Mouse (Mus musculus) thymus, adult 2 months (tissue): Measurements from ENCODE around the gene Rpl7l1.

Experiments
- CTCF ChIP-seq: fragments of 200-500 bp; IDR thresholded peaks from 2 replicates; pipeline ENCODE4 v1.5.1; 2012; ENCODE audit warnings: mild to moderate bottlenecking, control low read depth, low read length, moderate library complexity, borderline replicate concordance; ENCODE audit not compliant: control insufficient read depth, poor library complexity, insufficient read depth; ENCODE audit errors: extremely low read depth
- POLR2A ChIP-seq: fragments of 200-500 bp; IDR thresholded peaks from 2 replicates; pipeline ENCODE4 v1.6.1; 2012; ENCODE audit warnings: mild to moderate bottlenecking, low read length, control low read depth, moderate library complexity; ENCODE audit not compliant: control insufficient read depth, poor library complexity, insufficient read depth; ENCODE audit errors: extremely low read depth

DNA sequence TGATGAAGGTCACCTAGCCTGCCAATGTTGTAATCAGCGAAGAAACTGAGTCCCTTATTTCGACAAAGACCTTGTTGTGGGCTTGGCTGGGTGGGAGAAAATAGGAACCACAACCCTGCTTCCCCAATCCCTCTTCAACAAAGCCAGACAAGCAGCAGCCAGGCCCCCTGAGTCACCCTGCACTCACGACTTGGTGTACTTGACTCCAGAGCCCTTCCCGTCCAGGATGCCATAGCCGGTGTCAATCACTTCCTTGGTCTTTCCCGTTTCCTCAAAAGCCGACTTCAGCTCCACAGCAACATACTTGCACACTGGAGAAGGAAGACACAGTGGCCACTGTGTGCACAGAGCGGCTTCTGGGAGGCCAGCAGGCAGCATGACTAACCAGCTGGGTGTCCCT is 35.2 kb downstream of the Rpl7l1 start:
- TF ChIP-seq CTCF (no peak), POLR2A (no peak)
